In genomic region chr15:42346131-42346530, GRCm38 (mm10) we compare ENCODE assay signal across 21 mouse cellular contexts.
DNase-seq lines count a peak whose midpoint lies in the region; ATAC-seq and TF ChIP-seq lines count a peak whose summit lies in the region.
"Had no signal": no experiment of that assay in that cellular context is flagged by ENCODE, and none has a peak within 500 bp of the region (broad histone marks: within the 10 kb centered on the region; RNA-seq: fewer than 3 reads in every experiment).

No protein-coding gene starts in this region.

- no peak for ATAC-seq in liver, embryonic 12.5 days
- ATAC-seq: activated CD4-positive, CD25-positive, alpha-beta regulatory T cell, adult 4 months; forebrain, embryonic 13.5 days; forebrain, embryonic 15.5 days; forebrain, postnatal 0 days; Patski had no signal

- H3K79me2 ChIP-seq in C2C12 (ENCODE audit: control insufficient read depth, insufficient read depth) (no peaks in the 10 kb centered on the region), myocyte (ENCODE audit: control insufficient read depth, insufficient read depth) (no peaks in the 10 kb centered on the region)

- H3ac ChIP-seq in C2C12 (ENCODE audit: control insufficient read depth, insufficient read length, low read depth), result no peak overlapping the region
- H3ac ChIP-seq in myocyte (ENCODE audit: control insufficient read depth, insufficient read length), result no peak overlapping the region

- H3K27ac ChIP-seq in liver, embryonic 12.5 days, result no peak overlapping the region
- H3K27ac ChIP-seq: embryonic facial prominence, embryonic 10.5 days; embryonic facial prominence, embryonic 12.5 days; forebrain, embryonic 13.5 days; forebrain, embryonic 15.5 days had no signal

- no peak overlapping the region for H3K4me2 ChIP-seq in myocyte (ENCODE audit: low read depth)
- H3K4me2 ChIP-seq in liver, embryonic 12.5 days, result no peak overlapping the region
- H3K4me2 ChIP-seq: embryonic facial prominence, embryonic 12.5 days; forebrain, embryonic 13.5 days; forebrain, embryonic 15.5 days had no signal

- no peak for TF ChIP-seq CTCF in C2C12 (IDR thresholded peaks at IDR 0.05; ENCODE audit: control insufficient read depth, insufficient read depth, insufficient read length)

- no peaks in the 10 kb centered on the region for H3K36me3 ChIP-seq in C2C12 (ENCODE audit: control insufficient read depth, insufficient read depth)
- H3K36me3 ChIP-seq in myocyte (ENCODE audit: control insufficient read depth, insufficient read depth), result no peaks in the 10 kb centered on the region
- no peaks in the 10 kb centered on the region for H3K36me3 ChIP-seq in liver, embryonic 12.5 days
- H3K36me3 ChIP-seq: embryonic facial prominence, embryonic 10.5 days; embryonic facial prominence, embryonic 12.5 days; forebrain, embryonic 15.5 days had no signal

- H3K9me3 ChIP-seq in liver, embryonic 12.5 days (replicated peaks), result no peaks in the 10 kb centered on the region
- H3K9me3 ChIP-seq: embryonic facial prominence, embryonic 12.5 days; forebrain, embryonic 13.5 days; forebrain, embryonic 15.5 days had no signal

- no peak for TF ChIP-seq POLR2A in myocyte (IDR thresholded peaks at IDR 0.05; ENCODE audit: insufficient read length, low read depth)

- no peaks in the 10 kb centered on the region for H3K4me1 ChIP-seq in liver, embryonic 12.5 days
- H3K4me1 ChIP-seq: embryonic facial prominence, embryonic 10.5 days; embryonic facial prominence, embryonic 12.5 days; forebrain, embryonic 13.5 days; forebrain, embryonic 15.5 days had no signal

- no peaks in the 10 kb centered on the region for H3K79me3 ChIP-seq in C2C12 (ENCODE audit: low read depth)

- no peak overlapping the region for H3K4me3 ChIP-seq in C2C12 (ENCODE audit: insufficient read depth, poor library complexity, severe bottlenecking)
- H3K4me3 ChIP-seq in myocyte, result no peak overlapping the region
- H3K4me3 ChIP-seq in liver, embryonic 12.5 days, result no peak overlapping the region
- H3K4me3 ChIP-seq: embryonic facial prominence, embryonic 10.5 days; embryonic facial prominence, embryonic 12.5 days; forebrain, embryonic 13.5 days; forebrain, embryonic 15.5 days had no signal

- 58% methylated on average over 3 of the region's 3 CpGs for WGBS in liver, embryonic 12.5 days (ENCODE audit: insufficient replicate concordance)

- no peak overlapping the region for H3K9ac ChIP-seq in liver, embryonic 12.5 days
- H3K9ac ChIP-seq: embryonic facial prominence, embryonic 12.5 days; forebrain, embryonic 13.5 days; forebrain, embryonic 15.5 days; forebrain, postnatal 0 days had no signal

- no peaks in the 10 kb centered on the region for H3K27me3 ChIP-seq in C2C12 (ENCODE audit: control insufficient read depth, insufficient read depth, insufficient read length)
- no peaks in the 10 kb centered on the region for H3K27me3 ChIP-seq in myocyte (ENCODE audit: control insufficient read depth, insufficient read depth, insufficient read length)
- no peaks in the 10 kb centered on the region for H3K27me3 ChIP-seq in liver, embryonic 12.5 days (replicated peaks)
- H3K27me3 ChIP-seq: embryonic facial prominence, embryonic 12.5 days; forebrain, embryonic 13.5 days; forebrain, embryonic 15.5 days; Patski had no signal

- peak; percentile 58 for DNase-seq in 3T3-L1 (ENCODE audit: low read depth, low spot score)
- DNase-seq in kidney, postnatal 4 days, result no peak
- DNase-seq: adrenal gland, adult 8-10 months; adrenal gland, postnatal 14 days; adrenal gland, postnatal 36 days; B cell, adult 2 months; cerebellum, adult 11-12 months; cerebellum, adult 2 months; cerebellum, adult 9-10 months; cerebellum, postnatal 10 days; cerebellum, postnatal 25 days; forebrain, postnatal 0 days had no signal

TF ChIP-seq in C2C12, 6 proteins besides CTCF, POLR2A, EP300 and RAD21:
- TF ChIP-seq CEBPB (IDR thresholded peaks at IDR 0.05; ENCODE audit: low read depth), result peak; percentile 80
- TF ChIP-seq MYOD1 (IDR thresholded peaks at IDR 0.05; ENCODE audit: control insufficient read depth, insufficient read length, low read depth), result no peak
- no peak for TF ChIP-seq MYOG (IDR thresholded peaks at IDR 0.05; ENCODE audit: control insufficient read depth, extremely low read depth, insufficient read length)
- TF ChIP-seq MAX (IDR thresholded peaks at IDR 0.05), result no peak
- TF ChIP-seq USF1 (IDR thresholded peaks at IDR 0.05; ENCODE audit: low read depth), result no peak
- TF ChIP-seq FOSL1 (IDR thresholded peaks at IDR 0.05; ENCODE audit: insufficient read depth, low read length, poor library complexity, severe bottlenecking), result peak; percentile 82

TF ChIP-seq in myocyte, 11 proteins besides CTCF, POLR2A, EP300 and RAD21:
- TF ChIP-seq CEBPB (IDR thresholded peaks at IDR 0.05; ENCODE audit: insufficient read depth, poor library complexity, severe bottlenecking) (0 out of 2 replicates have a peak, but pooled peaks have one; percentile 44), POLR2AphosphoS2 (IDR thresholded peaks at IDR 0.05; ENCODE audit: insufficient read length, low read depth) (no peak)
